In the genomic region with DNA sequence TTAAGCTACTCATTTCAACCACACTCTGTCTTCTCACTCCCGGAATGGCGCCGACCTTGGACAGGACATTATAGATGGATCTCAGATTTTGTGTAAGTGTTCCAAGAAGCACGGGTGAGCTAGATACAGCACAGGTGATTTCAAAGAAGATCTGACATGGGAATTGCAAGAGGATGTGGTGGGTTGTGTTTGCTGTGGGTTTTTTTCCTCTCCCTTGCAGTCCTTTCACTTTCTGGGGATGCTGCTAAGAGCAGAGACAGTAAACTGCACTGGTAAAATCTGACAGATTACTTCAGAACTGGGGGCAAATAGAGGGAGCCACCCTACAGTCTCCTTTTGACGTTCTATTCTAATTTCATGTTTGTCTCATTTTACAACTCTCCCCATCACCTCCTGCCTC, we compare ENCODE assay signal across 19 mouse cellular contexts. TPM values are rescaled to one million over a fixed set of nuclear protein-coding genes. Genes with fewer than 3 reads are reported as not detected.
A peak's percentile ranks its signal among the peaks of the same experiment; 100 is the strongest.
DNase-seq lines count a peak whose midpoint lies in the region; ATAC-seq lines count a peak whose summit lies in the region.
"Had no signal": no experiment of that assay in that cellular context is flagged by ENCODE, and none has a peak within 500 bp of the region (broad histone marks: within the 10 kb centered on the region; RNA-seq: fewer than 3 reads in every experiment).

No protein-coding gene starts in this region.

- no peaks in the 10 kb centered on the region for H3K27me3 ChIP-seq in forebrain, embryonic 16.5 days (replicated peaks; ENCODE audit: control insufficient read depth, insufficient read depth, low read length)
- H3K27me3 ChIP-seq: embryonic facial prominence, embryonic 13.5 days; intestine, embryonic 15.5 days had no signal

- H3K9me3 ChIP-seq in forebrain, embryonic 16.5 days (ENCODE audit: control insufficient read depth, low read length), result no peaks in the 10 kb centered on the region
- H3K9me3 ChIP-seq: embryonic facial prominence, embryonic 13.5 days; forebrain, embryonic 12.5 days; heart, embryonic 13.5 days; intestine, embryonic 15.5 days had no signal

- no peak overlapping the region for H3K4me3 ChIP-seq in forebrain, embryonic 16.5 days (replicated peaks; ENCODE audit: low read length)
- H3K4me3 ChIP-seq: embryonic facial prominence, embryonic 13.5 days; forebrain, embryonic 12.5 days; heart, embryonic 13.5 days; intestine, embryonic 15.5 days had no signal

- H3K36me3 ChIP-seq in forebrain, embryonic 16.5 days (ENCODE audit: control insufficient read depth, insufficient read depth), result no peaks in the 10 kb centered on the region
- H3K36me3 ChIP-seq: embryonic facial prominence, embryonic 13.5 days; forebrain, embryonic 12.5 days; heart, embryonic 13.5 days; intestine, embryonic 15.5 days had no signal

- no peak overlapping the region for H3K4me2 ChIP-seq in forebrain, embryonic 16.5 days (ENCODE audit: low read length)
- H3K4me2 ChIP-seq: embryonic facial prominence, embryonic 13.5 days; forebrain, embryonic 12.5 days; heart, embryonic 13.5 days; intestine, embryonic 15.5 days had no signal

- ATAC-seq in activated CD4-positive, CD25-positive, alpha-beta regulatory T cell, adult 4 months, result peak; percentile 80
- ATAC-seq in forebrain, embryonic 16.5 days, result no peak
- ATAC-seq: forebrain, postnatal 0 days; hindbrain, embryonic 16.5 days; intestine, embryonic 15.5 days had no signal

- no peaks in the 10 kb centered on the region for H3K4me1 ChIP-seq in forebrain, embryonic 16.5 days (replicated peaks; ENCODE audit: control insufficient read depth, insufficient read depth, low read length)
- H3K4me1 ChIP-seq: embryonic facial prominence, embryonic 13.5 days; forebrain, embryonic 12.5 days; heart, embryonic 13.5 days; intestine, embryonic 15.5 days had no signal

- peak; percentile 23 for DNase-seq in thymus, postnatal 0 days (ENCODE audit: low spot score)
- DNase-seq in thymus, postnatal 36 days, result no peak
- DNase-seq in CD4-positive, CD25-positive, alpha-beta regulatory T cell, adult 2 months (ENCODE audit: low read depth, low spot score), result peak; percentile 38
- DNase-seq in naive thymus-derived CD4-positive, alpha-beta T cell, adult 2 months (ENCODE audit: low read depth), result peak; percentile 41
- no peak for DNase-seq in gastrocnemius, postnatal 36 days
- DNase-seq: adrenal gland, postnatal 14 days; cerebellum, adult 11-12 months; cerebellum, adult 9-10 months; cerebellum, postnatal 25 days; forebrain, postnatal 0 days; gastrocnemius, postnatal 14 days; heart, postnatal 36 days had no signal

- H3K27ac ChIP-seq in forebrain, embryonic 16.5 days (ENCODE audit: low read length), result no peak overlapping the region
- H3K27ac ChIP-seq: embryonic facial prominence, embryonic 13.5 days; forebrain, embryonic 12.5 days; heart, embryonic 13.5 days; intestine, embryonic 15.5 days had no signal

- intact Hi-C loops in gastrocnemius, postnatal 36 days (cut with DNase I), result no loop called here

- no peak overlapping the region for H3K9ac ChIP-seq in forebrain, embryonic 16.5 days (replicated peaks; ENCODE audit: low read depth, low read length)
- H3K9ac ChIP-seq: embryonic facial prominence, embryonic 13.5 days; forebrain, embryonic 12.5 days; forebrain, postnatal 0 days; heart, embryonic 13.5 days; intestine, embryonic 15.5 days had no signal

- WGBS in forebrain, embryonic 16.5 days, result 82% methylated on average over 5 of the region's 5 CpGs

RNA-seq across cellular contexts. Expression of gene Sfmbt2, which starts 26.8 kb away (rescaled TPM):
- polyA plus RNA-seq in thymus, postnatal 0 days (2015; fragmentation: Nextera tagmentation; extraction: Ambion mirVana), result 1.6 and 2.6 TPM in 2 replicates
- polyA plus RNA-seq in activated CD4-positive, CD25-positive, alpha-beta regulatory T cell, adult 4 months (2017; shearing (Covaris generic)), result 1 to 10 TPM; 1.7 to 3.1 TPM
- under 1 TPM; 0.15 TPM for total RNA-seq in gastrocnemius, postnatal 36 days (2021)
- polyA plus RNA-seq in forebrain, embryonic 16.5 days (2015; fragmentation: Nextera tagmentation; extraction: Ambion mirVana), result 2.3 and 3.7 TPM in 2 replicates

Comparison
In these comparisons a context has a peak if more than half of its experiments do, and no peak if none do; other contexts are left out.
1. DNase-seq: peak in thymus, postnatal 0 days (single experiment), CD4-positive, CD25-positive, alpha-beta regulatory T cell, adult 2 months (single experiment) and naive thymus-derived CD4-positive, alpha-beta T cell, adult 2 months (single experiment); none in thymus, postnatal 36 days (0 of 2) and gastrocnemius, postnatal 36 days (0 of 2).